Mouse (Mus musculus): ENCODE measurements at regions not wholly inside any gene's neighbourhood (a gene's known extent, or its start where the extent isn't known, plus 50 kb on each side); places are given as distances from the start of the nearest gene placed in this dataset.

DNA sequence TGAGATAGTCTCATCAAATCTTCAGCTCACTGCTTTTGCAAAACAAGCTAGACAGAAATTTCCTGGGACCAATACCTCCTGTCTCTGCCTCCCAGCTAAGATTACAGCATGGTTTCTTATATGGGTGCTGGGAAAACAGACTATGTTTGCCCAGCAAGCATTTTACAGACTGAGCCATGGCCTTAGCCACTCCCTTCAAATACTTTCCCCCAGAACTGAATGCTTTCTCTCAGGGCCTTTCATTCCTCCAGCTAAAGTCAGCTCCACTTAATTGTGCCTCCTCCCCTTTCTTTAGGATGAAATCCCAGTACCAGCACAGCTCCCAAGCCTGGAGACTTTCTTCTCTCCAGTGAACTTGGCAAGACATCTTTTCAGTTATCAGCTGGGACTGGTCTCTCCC lies 232.1 kb downstream of the Tmsb4x start:
- DNase-seq (ENCODE audit: low spot score in 2 of 2) = no peak

DNA sequence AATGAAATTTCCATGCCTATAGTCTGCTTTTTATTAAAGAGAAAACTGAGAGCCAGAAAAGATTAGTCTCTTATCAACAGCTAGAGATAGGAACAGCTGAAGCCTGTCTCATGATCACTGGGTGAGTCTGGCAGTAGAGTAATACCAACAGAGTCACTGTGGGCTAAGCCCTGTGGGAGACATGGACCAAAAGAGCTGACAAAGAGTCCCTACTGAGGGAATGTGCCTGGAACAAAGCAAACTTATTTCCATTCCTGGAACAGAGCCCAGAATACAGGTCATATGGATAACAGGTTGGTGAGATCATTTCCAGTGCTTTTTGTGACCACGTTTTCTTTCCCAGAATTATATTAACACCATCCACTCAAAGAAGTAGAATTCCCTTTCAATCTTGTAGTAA lies 237.4 kb downstream of the Tmsb4x start:
- no peak for DNase-seq (ENCODE audit: low spot score in 2 of 2)

DNA sequence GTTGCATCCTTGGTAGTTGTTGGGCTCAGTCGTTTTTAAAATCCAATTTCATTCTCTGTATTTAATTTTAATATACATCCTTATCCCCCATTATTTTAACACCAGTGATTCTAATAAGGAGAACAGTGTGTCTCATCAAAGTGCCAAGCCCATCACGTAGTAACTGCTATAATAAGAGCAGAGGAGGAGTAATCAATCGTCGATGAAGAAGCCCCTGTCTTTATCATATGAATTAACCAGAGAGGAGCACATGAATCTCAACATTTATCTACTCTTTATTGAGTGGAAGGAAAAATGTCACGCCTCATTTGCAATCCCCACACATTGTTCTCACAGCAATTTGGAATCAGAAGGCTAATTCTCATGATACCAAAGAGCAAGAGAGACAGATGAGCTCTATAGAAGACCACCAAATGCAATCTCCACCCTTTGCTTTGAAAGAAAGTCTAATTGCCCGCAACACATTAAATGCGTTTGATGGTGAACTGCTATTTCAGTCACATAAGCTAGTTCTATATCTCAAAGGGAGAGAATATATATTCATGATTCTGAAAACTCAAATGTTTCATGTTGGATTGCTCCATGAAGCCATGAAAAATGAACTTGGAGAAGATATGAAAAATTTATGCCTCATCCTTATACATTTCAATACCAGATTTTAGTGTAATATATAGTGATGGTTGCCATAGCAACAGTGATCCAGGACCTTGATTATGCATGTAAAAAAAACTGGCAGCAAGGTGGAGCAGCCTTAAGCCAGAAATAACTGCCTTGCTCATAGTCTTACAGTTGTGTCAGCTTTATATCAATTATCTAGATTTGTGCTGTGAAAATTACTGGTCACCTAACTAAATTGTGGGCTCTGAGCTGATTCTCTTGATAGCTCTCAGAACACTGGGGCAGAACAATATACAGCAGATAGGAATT lies 244.2 kb downstream of the Tmsb4x start:
- no peak for DNase-seq (ENCODE audit: low spot score in 2 of 2)

DNA sequence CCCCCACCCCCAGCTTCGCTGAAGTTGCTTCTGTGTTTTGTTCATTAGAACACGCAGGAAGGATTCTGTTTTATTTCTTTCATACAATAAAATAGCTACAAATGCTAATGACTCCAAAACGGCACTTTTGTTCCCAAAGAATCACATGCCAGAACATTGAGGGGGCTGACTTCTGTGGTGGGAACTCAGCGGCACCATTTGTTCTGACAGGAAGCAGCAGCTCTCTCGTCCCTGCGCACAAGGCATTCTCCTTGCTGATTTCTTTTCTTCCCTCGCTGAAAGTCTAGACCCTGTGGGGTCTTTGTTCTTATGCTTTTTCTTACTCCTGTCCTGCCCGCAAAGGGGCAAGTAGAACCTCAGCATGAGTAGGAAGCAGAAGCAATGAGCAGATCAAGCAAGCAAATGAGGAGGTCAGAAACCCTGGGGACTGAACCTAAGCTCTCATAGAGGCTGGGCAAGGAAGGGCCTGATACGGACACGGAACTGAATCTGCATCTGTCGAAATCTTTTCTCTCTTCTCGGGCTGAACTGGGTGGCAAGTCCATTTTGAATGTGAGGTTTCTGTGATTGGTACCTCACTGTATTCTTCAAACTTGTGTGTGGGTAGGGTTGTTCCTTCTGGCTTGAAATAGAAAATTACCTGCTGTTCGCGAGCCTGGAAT lies 256.5 kb downstream of the Tmsb4x start:
- no peak for DNase-seq (ENCODE audit: low spot score in 2 of 2)

DNA sequence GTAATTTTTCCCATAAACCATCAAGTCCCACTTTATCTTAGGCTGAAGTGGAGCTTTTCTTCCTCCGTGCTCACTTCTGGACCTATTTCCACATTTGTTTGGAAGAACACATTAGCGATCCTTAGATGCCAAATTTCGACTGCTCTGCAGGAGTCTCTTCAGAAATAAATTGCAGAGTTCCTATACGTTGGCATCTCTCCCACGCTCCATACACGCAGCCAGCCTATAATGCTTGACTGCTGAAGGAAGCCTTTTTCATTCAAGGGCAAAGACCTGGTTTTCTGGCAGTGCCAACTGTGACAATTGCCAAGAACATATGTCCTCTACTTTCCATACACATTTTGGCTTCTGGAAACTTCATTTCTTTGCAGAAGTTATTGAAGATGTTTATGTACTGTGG lies 258.1 kb downstream of the Tmsb4x start:
- no peak for DNase-seq (ENCODE audit: low spot score in 2 of 2)

DNA sequence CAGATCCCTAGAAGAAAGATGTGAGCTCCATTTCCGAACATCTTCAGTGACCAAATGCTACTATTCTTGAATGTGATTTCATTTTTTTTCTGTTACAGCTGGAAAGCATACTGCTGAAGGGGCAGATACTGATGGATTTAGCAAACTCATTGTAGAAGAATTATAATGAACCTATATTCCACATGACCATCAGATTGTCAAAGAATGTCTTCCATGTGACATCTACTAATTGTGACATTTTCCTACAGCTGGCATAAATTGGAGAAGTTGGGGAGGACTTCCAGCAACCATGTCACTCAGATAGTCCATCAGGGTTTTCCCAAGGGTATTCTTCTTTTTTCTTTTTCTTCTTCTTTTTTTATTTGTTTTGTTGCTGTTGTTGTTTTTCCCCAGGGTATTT lies 263.2 kb downstream of the Tmsb4x start:
- DNase-seq (ENCODE audit: low spot score in 2 of 2) = no peak

DNA sequence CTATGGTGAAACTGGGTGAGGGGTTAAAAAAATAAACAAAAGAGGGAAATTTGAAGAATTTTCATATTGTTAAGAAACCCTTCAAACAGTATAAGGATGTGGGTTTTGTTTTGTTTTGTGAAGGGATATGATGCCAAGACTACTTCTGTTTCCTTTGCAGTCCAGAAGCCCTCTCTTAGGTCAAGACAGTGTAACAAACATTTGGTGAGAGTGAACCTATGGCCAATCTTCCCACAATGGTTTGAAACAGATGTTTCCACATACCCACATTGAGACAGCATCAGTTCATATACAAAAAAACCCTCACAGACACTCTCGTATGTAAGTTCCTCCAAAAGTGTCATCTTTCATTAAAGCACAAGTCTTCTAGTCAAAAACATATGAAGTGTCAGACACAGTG lies 263.6 kb downstream of the Tmsb4x start:
- no peak for DNase-seq (ENCODE audit: low spot score in 2 of 2)

DNA sequence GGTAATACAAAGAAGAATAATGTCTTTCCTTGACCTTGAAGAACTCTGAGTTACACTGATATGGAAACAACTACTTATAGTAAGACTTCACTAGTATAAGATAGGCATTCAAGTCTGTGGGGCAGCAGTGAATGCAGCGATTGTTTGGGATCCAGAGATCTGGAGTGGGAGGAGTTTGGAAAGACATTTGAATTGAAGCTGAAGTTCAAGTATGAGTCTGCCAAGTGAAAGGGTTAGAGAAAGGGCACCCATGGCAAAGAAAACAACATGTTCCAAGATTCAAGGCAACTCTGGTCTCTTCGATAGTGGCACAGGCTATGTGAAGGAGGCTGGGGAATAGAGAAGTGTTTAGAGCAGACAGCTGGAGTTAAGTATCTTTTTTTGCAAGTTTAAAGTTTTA lies 275.3 kb downstream of the Tmsb4x start:
- no peak for DNase-seq (ENCODE audit: low spot score in 2 of 2)

DNA sequence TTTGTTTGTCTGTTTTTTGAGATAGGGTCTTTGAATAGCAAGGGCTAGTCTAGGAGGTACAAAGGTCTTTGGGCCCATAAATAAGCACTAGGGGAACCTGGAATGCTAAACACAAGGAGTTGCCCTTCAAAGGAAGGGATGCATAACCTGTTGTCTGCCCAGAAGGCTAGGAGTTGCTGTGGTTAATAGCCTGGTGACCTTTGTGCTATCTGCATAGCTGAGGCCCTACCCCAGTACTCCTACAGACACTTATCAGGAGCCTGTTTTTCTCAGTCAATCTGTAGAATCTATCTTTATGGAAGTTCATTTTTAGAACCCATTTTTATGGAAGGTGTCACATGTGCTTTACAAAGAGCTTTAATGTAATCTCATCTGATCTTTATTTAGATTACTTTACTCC lies 276.6 kb downstream of the Tmsb4x start:
- DNase-seq (ENCODE audit: low spot score in 2 of 2) = no peak

DNA sequence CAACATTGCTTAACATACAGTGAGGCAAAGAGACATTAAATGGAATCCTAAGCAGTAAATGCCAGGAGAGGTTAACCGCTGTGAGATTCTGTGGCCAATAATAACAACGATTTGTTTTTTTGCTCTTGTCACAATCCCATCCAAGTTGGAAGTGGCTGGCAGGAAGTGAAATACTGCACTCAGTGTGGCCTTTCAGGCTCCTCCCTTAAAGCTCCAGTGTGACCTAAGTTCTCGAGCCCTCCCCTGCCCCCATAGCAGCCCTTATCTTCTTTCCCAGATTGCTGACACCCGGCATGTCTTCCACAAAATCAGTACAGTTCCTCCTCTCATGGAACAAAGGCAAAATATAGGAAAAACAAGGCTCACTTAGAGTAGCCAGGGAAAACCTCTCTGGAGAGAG lies 278.1 kb downstream of the Tmsb4x start:
- no peak for DNase-seq (ENCODE audit: low spot score in 2 of 2)

DNA sequence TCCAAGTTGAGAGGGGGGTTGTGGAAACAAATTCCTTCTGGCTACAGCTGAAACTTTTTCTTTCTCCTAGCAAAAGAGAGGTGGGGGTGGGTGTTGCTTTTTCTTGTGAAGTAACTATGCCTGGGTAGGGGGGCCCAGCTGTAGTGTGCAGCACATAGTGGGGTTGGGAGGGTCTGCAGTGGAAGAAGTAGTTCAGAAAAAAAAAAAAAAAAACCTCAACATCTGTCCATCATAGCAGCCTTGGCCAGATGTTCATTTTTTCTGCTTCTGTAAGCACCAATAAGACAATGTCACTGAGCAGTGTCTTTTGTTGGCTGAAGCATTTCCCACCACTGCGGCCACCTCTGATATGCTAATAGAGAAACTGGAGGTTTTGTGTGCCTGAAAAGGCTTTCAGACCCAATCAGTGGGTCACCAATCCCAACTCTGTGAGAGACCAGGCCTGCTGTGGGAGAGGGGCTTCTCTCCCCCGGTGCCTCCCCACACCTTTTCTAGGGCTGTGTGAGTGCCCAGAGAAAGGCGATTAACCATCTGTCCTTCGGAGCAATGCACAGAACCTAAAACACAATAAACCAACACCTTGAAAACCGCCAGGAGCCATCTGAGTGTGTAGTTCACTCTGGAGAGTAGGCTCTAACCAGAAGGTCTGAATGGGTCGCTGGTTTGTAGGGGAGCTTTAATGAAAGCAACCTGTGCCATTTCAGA lies 279.2 kb downstream of the Tmsb4x start:
- no peak for DNase-seq (ENCODE audit: low spot score in 2 of 2)

DNA sequence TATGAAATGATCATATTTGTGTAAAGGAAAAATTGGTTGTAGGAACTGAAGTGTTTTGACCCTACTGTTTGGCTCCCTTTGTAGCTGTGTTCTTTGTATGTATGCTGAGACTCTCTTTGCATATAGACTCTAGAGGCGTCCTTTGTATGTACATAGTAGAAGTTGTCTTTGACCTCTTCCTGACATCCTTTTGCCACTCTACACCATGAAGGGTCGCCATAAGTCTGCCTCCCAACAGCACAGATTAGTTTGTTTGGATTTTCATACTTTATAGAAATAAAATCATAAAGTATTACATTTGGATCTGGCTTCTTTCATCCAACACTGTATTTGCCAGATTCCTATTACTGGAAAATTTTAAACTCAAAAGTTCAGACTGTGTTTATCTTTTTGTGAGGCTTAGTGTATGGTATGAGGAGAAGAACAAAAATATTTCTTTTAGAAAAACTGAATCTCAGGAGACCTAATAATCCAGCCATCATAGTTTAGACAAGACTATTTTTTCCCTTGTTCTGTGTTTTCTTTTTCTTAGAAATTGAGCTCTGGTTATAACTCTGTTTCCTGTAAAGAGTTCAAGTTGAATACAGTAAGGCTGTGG lies 293.7 kb downstream of the Tmsb4x start:
- DNase-seq (ENCODE audit: low spot score in 2 of 2) = no peak

DNA sequence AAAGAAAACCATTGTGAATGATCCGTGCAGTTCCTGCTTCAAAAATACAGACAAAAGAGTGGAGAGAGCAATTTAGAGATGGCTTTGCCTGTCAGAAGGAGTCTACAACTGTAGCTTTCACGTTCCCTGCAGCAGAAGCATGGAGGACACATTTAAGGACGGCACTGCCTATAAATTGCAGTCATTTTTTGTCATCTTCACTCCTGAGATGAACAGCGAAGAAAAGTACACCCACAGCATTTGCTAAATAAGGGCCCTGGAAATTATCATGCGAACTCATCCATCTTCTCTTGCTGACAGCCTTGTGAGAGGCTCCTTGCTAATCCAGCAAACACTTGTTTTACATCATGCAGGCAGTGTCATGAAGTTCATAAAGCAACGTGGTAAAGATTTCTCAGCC lies 302.5 kb downstream of the Tmsb4x start:
- no peak for DNase-seq (ENCODE audit: low spot score in 2 of 2)

DNA sequence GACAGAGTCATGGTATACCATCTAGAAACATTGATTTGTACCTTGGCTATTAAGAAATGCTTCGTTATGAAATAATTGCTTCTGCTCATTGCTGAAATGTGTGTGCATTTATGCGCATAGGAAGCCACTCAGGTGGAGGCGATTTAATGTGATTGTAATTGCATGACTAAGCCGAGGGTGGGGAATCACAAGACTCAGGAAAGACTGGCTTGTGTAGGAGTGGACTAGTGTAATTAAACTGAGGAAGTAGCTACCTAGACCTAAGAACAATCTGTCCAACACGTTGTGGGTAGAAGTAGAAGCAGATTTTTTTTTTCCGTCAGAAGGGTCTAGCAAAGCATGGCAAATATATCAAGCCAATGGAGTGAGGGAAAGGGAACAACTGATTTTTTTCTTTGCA lies 308.4 kb downstream of the Tmsb4x start:
- no peak for DNase-seq (ENCODE audit: low spot score in 2 of 2)

DNA sequence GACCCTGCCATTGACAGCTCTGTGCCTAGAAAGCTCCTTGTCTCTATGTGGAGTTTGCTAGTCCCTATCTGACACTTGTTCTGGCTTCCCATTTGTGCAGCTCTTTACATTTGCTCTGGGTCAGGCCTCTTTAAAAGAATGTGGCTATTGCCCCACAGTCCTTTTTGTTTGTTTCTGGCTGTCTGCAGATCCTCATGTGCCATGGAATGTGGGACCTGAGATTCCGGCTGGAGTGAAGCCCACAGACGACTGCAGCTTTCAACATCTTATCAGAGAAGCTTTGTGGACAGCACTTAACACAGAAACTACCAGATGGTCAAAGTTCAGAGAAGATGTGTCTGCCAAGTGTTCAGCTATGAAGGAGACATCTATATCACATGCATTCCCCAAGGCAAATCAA lies 309.7 kb upstream of the Egfl6 start:
- no peak for DNase-seq (ENCODE audit: low spot score in 2 of 2)

DNA sequence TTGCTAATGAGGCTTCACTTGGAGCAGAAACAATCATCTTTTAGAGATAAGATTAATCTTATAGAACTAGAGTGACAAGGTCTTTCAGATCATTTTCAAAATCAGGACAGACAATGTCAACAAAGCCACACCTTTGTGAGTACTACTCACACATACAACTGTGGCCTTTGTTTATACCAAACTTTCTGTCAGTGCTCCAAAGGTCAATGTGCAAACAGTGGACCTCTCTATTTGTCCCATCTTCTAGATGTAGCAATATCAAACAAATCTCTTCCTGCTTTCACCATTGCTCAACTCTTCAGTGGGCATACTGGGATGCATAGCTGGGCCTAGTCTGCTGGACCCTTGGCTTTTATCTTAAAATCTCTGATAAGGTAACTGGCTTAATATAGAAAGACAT lies 300.9 kb upstream of the Egfl6 start:
- DNase-seq (ENCODE audit: low spot score in 2 of 2) = no peak

DNA sequence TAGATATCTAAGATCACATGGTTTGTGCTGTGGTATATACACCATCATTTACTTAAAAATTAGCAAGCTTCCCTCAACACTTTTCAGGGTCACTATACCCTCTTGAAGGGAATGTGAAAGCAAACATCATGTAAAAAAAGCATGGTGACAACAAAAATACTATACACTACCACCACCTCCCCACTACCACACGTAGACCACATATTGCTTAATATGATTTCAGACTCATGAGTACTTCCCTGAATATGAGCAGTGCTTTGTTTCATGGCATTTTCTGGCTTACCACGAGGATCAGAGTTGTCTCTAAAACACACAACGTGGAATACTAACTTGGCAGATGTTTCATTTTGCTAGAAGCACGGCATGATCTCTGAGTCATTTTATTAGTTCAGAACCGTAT lies 284.0 kb upstream of the Egfl6 start:
- DNase-seq (ENCODE audit: low spot score in 2 of 2) = no peak

DNA sequence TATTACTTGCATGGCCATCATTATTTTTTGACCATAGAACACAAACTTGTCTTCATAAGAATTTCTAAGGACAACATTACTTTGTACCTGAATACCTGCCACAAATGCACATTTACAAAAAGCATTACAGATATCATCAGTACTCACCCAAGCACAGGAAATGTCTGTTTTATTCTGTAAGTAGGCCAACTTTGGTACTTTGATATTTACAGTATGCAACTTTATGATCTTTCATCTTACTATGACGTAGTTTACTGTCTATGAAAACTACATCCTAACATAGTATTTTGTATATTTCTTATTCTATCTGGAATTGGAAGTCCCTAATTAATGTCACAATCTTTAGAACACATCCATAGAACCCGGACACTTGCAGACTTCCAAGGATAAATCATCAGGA lies 282.2 kb upstream of the Egfl6 start:
- DNase-seq (ENCODE audit: low spot score in 2 of 2) = no peak

Data from cerebellum, postnatal 4 days (tissue).